Mouse (Mus musculus) urinary bladder, postnatal 4 days (tissue): ENCODE measurements around the gene Kremen1.

ENCODE experiments used
- DNase-seq, 2 experiments: peaks; one replicate each; pipeline ENCODE4 v3.0.0; 2021 to 2022; ENCODE audit warnings: low spot score in 2 of 2

Kremen1 gene

GRCm38 (mm10) chr11:5215401-5216187 lies 45.8 kb downstream of the Kremen1 start:
- DNase-seq: no peak

DNA sequence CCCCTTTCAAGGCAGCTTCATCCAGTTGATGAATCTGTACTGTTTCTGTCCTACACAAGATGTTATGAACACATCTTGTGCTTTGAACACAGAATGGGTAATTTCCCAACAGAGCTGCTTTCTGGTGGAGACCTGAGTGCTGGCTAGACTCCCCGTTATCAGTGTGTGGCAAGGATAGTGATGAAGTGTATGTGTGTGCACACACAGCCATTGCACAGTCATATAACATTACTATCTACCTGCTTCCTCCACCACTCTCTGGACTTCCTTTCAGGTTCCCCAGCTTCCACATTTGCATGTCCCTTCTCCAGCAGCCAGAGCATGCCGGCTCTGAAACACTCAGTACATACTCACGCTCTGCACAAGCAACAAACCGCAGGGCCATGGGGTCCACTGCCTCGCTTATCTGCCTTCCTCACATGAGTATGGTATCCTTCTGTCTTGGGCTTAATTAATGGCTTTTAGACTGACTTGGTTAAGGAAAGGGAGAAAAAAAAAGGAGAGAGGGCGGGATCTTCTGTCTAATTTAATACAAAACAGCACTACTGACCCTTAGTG lies 46.8 kb downstream of the Kremen1 start:
- no peak for DNase-seq

- DNase-seq: no peak
These were observed 58.3 kb downstream of the Kremen1 start for GRCm38 (mm10) chr11:5203054-5203453.

- no peak for DNase-seq
These were observed 59.3 kb downstream of the Kremen1 start for GRCm38 (mm10) chr11:5201799-5202680.

DNA sequence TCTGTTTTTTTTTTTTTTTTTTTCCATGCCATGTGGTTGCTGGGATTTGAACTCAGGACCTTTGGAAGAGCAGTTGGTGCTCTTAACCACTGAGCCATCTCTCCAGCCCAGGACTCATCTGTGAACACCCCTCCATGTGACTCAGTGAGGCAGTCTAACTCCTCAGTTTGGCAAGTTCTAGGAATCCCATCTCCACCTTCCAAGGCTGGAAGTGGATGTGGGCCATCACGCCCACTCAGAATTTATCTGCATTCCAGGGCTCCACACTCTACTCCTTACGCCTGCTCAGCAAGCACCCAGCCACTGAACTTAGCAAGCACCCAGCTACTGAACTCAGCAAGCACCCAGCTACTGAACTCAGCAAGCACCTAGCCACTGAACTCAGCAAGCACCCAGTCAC lies 61.5 kb downstream of the Kremen1 start:
- no peak for DNase-seq

GRCm38 (mm10) chr11:5197068-5197467 lies 64.3 kb downstream of the Kremen1 start:
- no peak for DNase-seq

- DNase-seq: no peak
These were observed 64.8 kb downstream of the Kremen1 start for GRCm38 (mm10) chr11:5196583-5196982.

DNA sequence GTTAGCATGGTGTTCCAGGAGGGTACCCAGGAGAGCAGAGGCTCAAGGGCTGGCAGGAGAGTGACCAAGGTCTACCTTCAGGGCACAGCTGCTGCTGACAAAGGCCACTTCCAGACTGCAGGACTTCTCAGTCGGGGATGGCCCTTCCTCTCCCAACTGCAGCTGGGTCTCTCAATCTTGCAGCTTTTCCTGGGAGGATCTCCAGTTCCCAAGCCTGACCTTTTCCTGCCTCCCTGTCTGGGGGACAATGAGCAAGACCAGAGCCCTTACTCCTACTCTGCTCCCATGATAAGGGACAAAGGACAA lies 67.8 kb downstream of the Kremen1 start:
- DNase-seq: no peak

GRCm38 (mm10) chr11:5192840-5193575 lies 68.3 kb downstream of the Kremen1 start:
- DNase-seq: no peak

DNA sequence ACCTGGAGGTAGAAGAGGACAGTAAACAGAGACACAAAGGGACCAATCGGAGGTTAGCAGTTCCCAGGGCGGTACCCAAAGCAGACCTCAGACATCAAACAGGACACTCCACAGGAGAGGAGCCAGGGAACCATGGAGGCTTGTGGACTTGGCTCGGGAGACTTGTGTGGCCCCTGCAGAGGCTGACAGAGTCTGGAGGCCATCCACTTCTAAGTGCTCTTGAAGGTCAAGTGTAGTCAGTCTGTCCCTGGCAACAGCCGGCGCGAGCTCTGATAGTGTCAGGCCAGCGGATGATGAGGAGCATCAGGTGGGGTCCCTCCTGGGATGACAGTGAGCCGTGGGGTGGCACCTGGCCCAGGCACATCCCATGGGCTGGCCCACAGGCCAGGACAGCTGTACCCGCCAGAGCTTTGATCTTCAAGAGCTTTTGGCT lies 69.3 kb downstream of the Kremen1 start:
- no peak for DNase-seq

DNA sequence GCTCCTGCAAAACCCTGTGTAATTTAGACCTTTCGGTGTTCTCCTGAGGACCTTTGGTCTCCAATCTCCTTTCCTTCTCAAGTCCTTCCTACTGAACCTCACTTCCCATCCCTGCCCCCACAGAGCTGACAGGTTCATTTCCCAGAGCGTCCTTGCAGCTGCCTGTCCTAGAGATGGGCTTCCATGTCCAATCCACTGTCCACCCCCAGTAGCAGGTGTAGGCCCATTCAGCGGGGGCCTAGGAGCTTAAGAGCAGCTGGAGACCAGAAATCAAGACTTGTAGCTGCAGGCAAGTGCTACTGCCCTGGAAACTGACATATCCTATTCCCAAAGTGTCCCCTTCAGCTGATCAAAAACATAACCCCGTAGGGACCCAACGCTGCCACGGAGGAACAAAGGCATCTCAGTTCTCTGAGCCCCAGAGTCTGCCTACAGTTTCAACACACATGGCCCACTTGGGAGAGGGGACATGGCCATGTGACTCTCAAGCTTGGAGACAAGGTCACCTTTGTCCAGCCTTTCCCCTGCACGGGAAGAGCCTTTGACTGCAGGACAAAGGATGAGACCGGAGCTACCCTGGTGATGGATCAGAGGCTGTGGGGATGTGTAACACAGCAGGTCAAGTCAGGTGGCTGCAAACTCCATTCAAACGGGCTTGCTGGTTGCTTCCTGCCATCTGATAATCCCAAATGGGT lies 72.0 kb downstream of the Kremen1 start:
- no peak for DNase-seq

DNA sequence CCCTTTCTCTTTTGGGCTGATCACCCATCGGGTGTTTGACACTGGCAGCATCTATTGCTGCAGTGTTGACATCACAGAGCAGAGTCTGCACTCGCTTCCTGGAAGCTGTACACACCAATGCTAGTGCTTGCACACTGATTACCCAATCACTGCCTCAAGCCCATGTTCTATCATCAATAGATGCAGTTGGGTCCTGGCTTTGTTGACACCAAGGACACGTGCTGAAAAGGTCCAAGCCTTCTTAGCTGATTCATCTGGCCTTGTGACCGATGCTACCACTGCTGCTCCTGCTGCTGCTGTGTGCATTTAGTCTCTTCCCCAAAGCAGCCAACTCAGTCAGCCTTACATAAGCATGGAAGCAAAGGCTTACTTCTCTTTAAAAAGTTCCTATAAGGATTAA lies 73.2 kb downstream of the Kremen1 start:
- DNase-seq: no peak

GRCm38 (mm10) chr11:5184832-5185231 lies 76.5 kb downstream of the Kremen1 start:
- no peak for DNase-seq

- no peak for DNase-seq
These were observed 77.1 kb downstream of the Kremen1 start for GRCm38 (mm10) chr11:5184250-5184649.

DNA sequence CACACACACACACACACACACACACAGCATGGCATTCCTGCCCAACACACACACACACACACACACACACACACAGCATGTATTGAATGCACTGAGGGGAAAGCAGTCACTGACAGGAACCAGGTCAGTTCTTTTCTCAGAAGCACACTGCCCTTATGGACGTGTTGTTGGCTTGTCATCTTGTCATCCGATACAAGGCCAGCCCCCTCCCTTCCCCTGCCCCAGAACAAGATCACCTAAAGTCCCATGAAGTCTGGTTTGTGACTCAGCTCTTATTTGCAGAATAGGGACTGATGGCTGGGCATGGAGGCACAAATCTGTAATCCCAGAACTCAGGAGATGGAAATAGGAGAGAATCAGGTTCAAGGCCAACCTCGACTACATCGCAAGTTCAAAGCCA lies 78.5 kb downstream of the Kremen1 start:
- DNase-seq: no peak

DNA sequence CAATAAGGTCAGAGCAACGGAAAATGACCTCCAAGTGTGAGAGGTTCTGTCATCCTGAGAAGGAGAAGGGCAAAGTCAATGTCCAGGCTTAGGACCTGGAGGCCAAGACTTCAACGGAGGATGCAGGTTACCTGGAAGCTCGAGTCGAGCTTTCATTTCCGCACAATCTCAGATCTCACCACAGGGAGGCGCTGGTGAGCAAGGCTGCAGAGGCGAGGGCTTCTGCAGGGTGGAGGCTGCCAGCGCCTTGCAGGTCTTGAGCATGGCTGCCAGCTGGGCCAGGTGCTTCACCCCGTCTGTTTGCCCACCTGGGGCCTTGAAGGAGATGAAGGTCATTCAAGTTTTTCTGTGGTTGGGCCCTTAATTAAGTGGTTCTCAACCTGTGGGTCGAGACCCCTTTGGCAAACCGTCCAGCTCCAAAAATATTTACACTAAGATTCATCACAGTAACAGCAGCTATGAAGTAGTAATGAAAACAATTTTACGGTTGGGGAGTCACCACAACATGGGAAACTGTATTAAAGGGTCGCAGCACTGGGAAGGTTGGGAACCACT lies 79.4 kb downstream of the Kremen1 start:
- DNase-seq: peak; percentile 73 to 90

GRCm38 (mm10) chr11:5179391-5179790 lies 82.0 kb downstream of the Kremen1 start:
- no peak for DNase-seq

GRCm38 (mm10) chr11:5177171-5177570 lies 84.2 kb downstream of the Kremen1 start:
- no peak for DNase-seq

DNA sequence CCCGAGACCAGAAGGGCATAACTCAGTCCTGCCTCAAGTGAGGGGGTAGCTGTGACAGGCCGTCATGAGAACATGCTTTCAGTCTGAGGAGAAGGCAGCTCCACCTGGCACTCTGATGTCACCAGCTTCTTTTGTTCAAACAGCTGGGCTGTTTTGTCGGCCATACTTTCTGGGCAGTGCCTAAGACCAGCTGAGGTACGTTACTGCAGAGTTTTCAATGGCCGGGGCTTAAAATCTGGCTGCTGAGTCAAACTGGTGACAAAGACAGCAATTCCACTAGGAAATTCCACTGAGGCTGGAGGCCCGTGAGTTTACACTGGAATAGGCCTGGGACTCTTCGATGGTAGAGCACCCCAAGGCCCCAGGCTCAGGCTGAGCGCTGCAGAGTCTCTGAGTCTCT lies 84.7 kb downstream of the Kremen1 start:
- DNase-seq: no peak

- no peak for DNase-seq
These were observed 85.5 kb downstream of the Kremen1 start for GRCm38 (mm10) chr11:5175866-5176265.

DNA sequence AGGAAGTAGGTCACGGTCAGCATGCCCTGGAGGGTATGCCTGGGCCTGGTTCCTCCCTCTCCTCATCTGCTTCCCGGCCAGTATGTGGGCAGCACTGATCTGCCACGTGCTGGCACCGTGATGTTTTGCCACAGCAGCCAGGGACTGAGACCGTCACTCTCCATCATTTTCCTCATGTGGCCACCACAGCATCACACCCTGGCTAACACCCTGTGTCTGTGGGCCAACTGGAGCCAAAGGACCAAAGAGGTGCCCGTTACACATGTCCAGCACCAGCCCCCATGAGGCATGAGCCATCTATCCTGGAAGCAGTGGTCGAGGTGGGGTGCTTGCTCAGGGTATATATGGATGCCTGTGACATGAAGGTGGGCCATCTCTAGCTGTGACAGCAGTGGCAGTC lies 86.2 kb downstream of the Kremen1 start:
- DNase-seq: no peak
